Mouse (Mus musculus): ENCODE measurements at regions not wholly inside any gene's neighbourhood (a gene's known extent, or its start where the extent isn't known, plus 50 kb on each side); places are given as distances from the start of the nearest gene placed in this dataset.

GRCm38 (mm10) chr10:66849681-66850080, 246.2 kb upstream of the Jmjd1c start:
- 54% methylated on average over 6 of the region's 6 CpGs for WGBS
- no peaks in the 10 kb centered on the region for H3K4me1 ChIP-seq (ENCODE audit: control insufficient read depth, insufficient read depth, low read length)
- no peak for ATAC-seq (ENCODE audit: insufficient number of reproducible peaks, insufficient read depth, low FRiP score, low read depth)

GRCm38 (mm10) chr10:66850972-66851478, 244.9 kb upstream of the Jmjd1c start:
- Histone ChIP-seq H3K9ac (replicated peaks; ENCODE audit: low read depth, low read length) (no peak overlapping the region), H3K36me3 (ENCODE audit: control insufficient read depth, insufficient read depth, low read length) (no peaks in the 10 kb centered on the region), H3K9me3 (ENCODE audit: control insufficient read depth, low read depth, low read length) (no peaks in the 10 kb centered on the region), H3K27ac (ENCODE audit: low read length) (no peak overlapping the region), H3K4me1 (ENCODE audit: control insufficient read depth, insufficient read depth, low read length) (no peaks in the 10 kb centered on the region), H3K4me2 (replicated peaks; ENCODE audit: low read depth, low read length) (no peak overlapping the region), H3K27me3 (ENCODE audit: control insufficient read depth, insufficient read depth, low read length) (no peaks in the 10 kb centered on the region), H3K4me3 (ENCODE audit: low read depth, low read length) (no peak overlapping the region)
- ATAC-seq (ENCODE audit: insufficient number of reproducible peaks, insufficient read depth, low FRiP score, low read depth) = no peak
- WGBS = 70% methylated on average over 4 of the region's 4 CpGs

More at GRCm38 (mm10) chr10:66849681-66850080, 246.2 kb upstream of the Jmjd1c start:
- Histone ChIP-seq H3K4me2 (replicated peaks; ENCODE audit: low read depth, low read length) (no peak overlapping the region), H3K9ac (replicated peaks; ENCODE audit: low read depth, low read length) (no peak overlapping the region), H3K27me3 (ENCODE audit: control insufficient read depth, insufficient read depth, low read length) (no peaks in the 10 kb centered on the region), H3K9me3 (ENCODE audit: control insufficient read depth, low read depth, low read length) (no peaks in the 10 kb centered on the region), H3K27ac (ENCODE audit: low read length) (no peak overlapping the region), H3K36me3 (ENCODE audit: control insufficient read depth, insufficient read depth, low read length) (no peaks in the 10 kb centered on the region), H3K4me3 (ENCODE audit: low read depth, low read length) (no peak overlapping the region)

- no peak for ATAC-seq (ENCODE audit: insufficient number of reproducible peaks, insufficient read depth, low FRiP score, low read depth)
- 52% methylated on average over 5 of the region's 5 CpGs for WGBS
- Histone ChIP-seq H3K36me3 (ENCODE audit: control insufficient read depth, insufficient read depth, low read length) (no peaks in the 10 kb centered on the region), H3K9ac (replicated peaks; ENCODE audit: low read depth, low read length) (no peak overlapping the region), H3K4me3 (ENCODE audit: low read depth, low read length) (no peak overlapping the region), H3K27ac (ENCODE audit: low read length) (no peak overlapping the region), H3K4me2 (replicated peaks; ENCODE audit: low read depth, low read length) (no peak overlapping the region), H3K4me1 (ENCODE audit: control insufficient read depth, insufficient read depth, low read length) (no peaks in the 10 kb centered on the region), H3K9me3 (ENCODE audit: control insufficient read depth, low read depth, low read length) (no peaks in the 10 kb centered on the region), H3K27me3 (ENCODE audit: control insufficient read depth, insufficient read depth, low read length) (no peaks in the 10 kb centered on the region)
These were observed 244.1 kb upstream of the Jmjd1c start for GRCm38 (mm10) chr10:66851841-66852240.

GRCm38 (mm10) chr10:66852708-66853107, 243.2 kb upstream of the Jmjd1c start:
- Histone ChIP-seq H3K4me3 (ENCODE audit: low read depth, low read length) (no peak overlapping the region), H3K27ac (ENCODE audit: low read length) (no peak overlapping the region), H3K27me3 (ENCODE audit: control insufficient read depth, insufficient read depth, low read length) (no peaks in the 10 kb centered on the region), H3K9ac (replicated peaks; ENCODE audit: low read depth, low read length) (no peak overlapping the region), H3K36me3 (ENCODE audit: control insufficient read depth, insufficient read depth, low read length) (no peaks in the 10 kb centered on the region), H3K4me2 (replicated peaks; ENCODE audit: low read depth, low read length) (no peak overlapping the region), H3K4me1 (ENCODE audit: control insufficient read depth, insufficient read depth, low read length) (no peaks in the 10 kb centered on the region), H3K9me3 (ENCODE audit: control insufficient read depth, low read depth, low read length) (no peaks in the 10 kb centered on the region)
- no peak for ATAC-seq (ENCODE audit: insufficient number of reproducible peaks, insufficient read depth, low FRiP score, low read depth)
- 55% methylated on average over 5 of the region's 5 CpGs for WGBS

- H3K9ac ChIP-seq (replicated peaks; ENCODE audit: low read depth, low read length) = no peak overlapping the region
- H3K27ac ChIP-seq (ENCODE audit: low read length) = no peak overlapping the region
- no peak for ATAC-seq (ENCODE audit: insufficient number of reproducible peaks, insufficient read depth, low FRiP score, low read depth)
- no peak overlapping the region for H3K4me3 ChIP-seq (ENCODE audit: low read depth, low read length)
- no peaks in the 10 kb centered on the region for H3K9me3 ChIP-seq (ENCODE audit: control insufficient read depth, low read depth, low read length)
- H3K27me3 ChIP-seq (ENCODE audit: control insufficient read depth, insufficient read depth, low read length) = no peaks in the 10 kb centered on the region
- no peaks in the 10 kb centered on the region for H3K36me3 ChIP-seq (ENCODE audit: control insufficient read depth, insufficient read depth, low read length)
- H3K4me1 ChIP-seq (ENCODE audit: control insufficient read depth, insufficient read depth, low read length) = no peaks in the 10 kb centered on the region
- 8% methylated on average over 13 of the region's 13 CpGs for WGBS
- peak overlapping the region; percentile 17; the same call in 1 of the 2 replicates for H3K4me2 ChIP-seq (replicated peaks; ENCODE audit: low read depth, low read length)
These were observed 242.7 kb upstream of the Jmjd1c start for GRCm38 (mm10) chr10:66853258-66853657.

- 86% methylated on average over 9 of the region's 9 CpGs for WGBS
- no peak for ATAC-seq (ENCODE audit: insufficient number of reproducible peaks, insufficient read depth, low FRiP score, low read depth)
- Histone ChIP-seq H3K36me3 (ENCODE audit: control insufficient read depth, insufficient read depth, low read length) (no peaks in the 10 kb centered on the region), H3K4me3 (ENCODE audit: low read depth, low read length) (no peak overlapping the region), H3K4me1 (ENCODE audit: control insufficient read depth, insufficient read depth, low read length) (no peaks in the 10 kb centered on the region), H3K4me2 (replicated peaks; ENCODE audit: low read depth, low read length) (no peak overlapping the region), H3K9me3 (ENCODE audit: control insufficient read depth, low read depth, low read length) (no peaks in the 10 kb centered on the region), H3K27me3 (ENCODE audit: control insufficient read depth, insufficient read depth, low read length) (no peaks in the 10 kb centered on the region), H3K27ac (ENCODE audit: low read length) (no peak overlapping the region), H3K9ac (replicated peaks; ENCODE audit: low read depth, low read length) (no peak overlapping the region)
These were observed 241.0 kb upstream of the Jmjd1c start for GRCm38 (mm10) chr10:66854895-66855294.

GRCm38 (mm10) chr10:66857330-66857729, 238.6 kb upstream of the Jmjd1c start:
- H3K4me2 ChIP-seq (replicated peaks; ENCODE audit: low read depth, low read length) = no peak overlapping the region
- no peaks in the 10 kb centered on the region for H3K36me3 ChIP-seq (ENCODE audit: control insufficient read depth, insufficient read depth, low read length)
- no peak overlapping the region for H3K27ac ChIP-seq (ENCODE audit: low read length)
- H3K4me3 ChIP-seq (ENCODE audit: low read depth, low read length) = no peak overlapping the region
- ATAC-seq (ENCODE audit: insufficient number of reproducible peaks, insufficient read depth, low FRiP score, low read depth) = no peak
- no peaks in the 10 kb centered on the region for H3K4me1 ChIP-seq (ENCODE audit: control insufficient read depth, insufficient read depth, low read length)
- H3K9ac ChIP-seq (replicated peaks; ENCODE audit: low read depth, low read length) = no peak overlapping the region
- no peaks in the 10 kb centered on the region for H3K27me3 ChIP-seq (ENCODE audit: control insufficient read depth, insufficient read depth, low read length)
- WGBS = 85% methylated on average over 7 of the region's 7 CpGs
- no peaks in the 10 kb centered on the region for H3K9me3 ChIP-seq (ENCODE audit: control insufficient read depth, low read depth, low read length)

- Histone ChIP-seq H3K27ac (ENCODE audit: low read length) (no peak overlapping the region), H3K9ac (replicated peaks; ENCODE audit: low read depth, low read length) (no peak overlapping the region), H3K4me1 (ENCODE audit: control insufficient read depth, insufficient read depth, low read length) (no peaks in the 10 kb centered on the region), H3K36me3 (ENCODE audit: control insufficient read depth, insufficient read depth, low read length) (no peaks in the 10 kb centered on the region), H3K9me3 (ENCODE audit: control insufficient read depth, low read depth, low read length) (no peaks in the 10 kb centered on the region), H3K27me3 (ENCODE audit: control insufficient read depth, insufficient read depth, low read length) (no peaks in the 10 kb centered on the region), H3K4me3 (ENCODE audit: low read depth, low read length) (no peak overlapping the region), H3K4me2 (replicated peaks; ENCODE audit: low read depth, low read length) (no peak overlapping the region)
- 61% methylated on average over 1 of the region's 1 CpGs for WGBS
- no peak for ATAC-seq (ENCODE audit: insufficient number of reproducible peaks, insufficient read depth, low FRiP score, low read depth)
These were observed 234.5 kb upstream of the Jmjd1c start for GRCm38 (mm10) chr10:66861421-66861820.

- no peak for ATAC-seq (ENCODE audit: insufficient number of reproducible peaks, insufficient read depth, low FRiP score, low read depth)
- H3K27ac ChIP-seq (ENCODE audit: low read length) = no peak overlapping the region
- 61% methylated on average over 14 of the region's 14 CpGs for WGBS
These were observed 231.6 kb upstream of the Jmjd1c start for GRCm38 (mm10) chr10:66864161-66864862.

More at GRCm38 (mm10) chr10:66864161-66864862, 231.6 kb upstream of the Jmjd1c start:
- H3K4me3 ChIP-seq (ENCODE audit: low read depth, low read length) = no peak overlapping the region
- no peaks in the 10 kb centered on the region for H3K36me3 ChIP-seq (ENCODE audit: control insufficient read depth, insufficient read depth, low read length)
- H3K9me3 ChIP-seq (ENCODE audit: control insufficient read depth, low read depth, low read length) = no peaks in the 10 kb centered on the region
- H3K27me3 ChIP-seq (ENCODE audit: control insufficient read depth, insufficient read depth, low read length) = no peaks in the 10 kb centered on the region
- no peaks in the 10 kb centered on the region for H3K4me1 ChIP-seq (ENCODE audit: control insufficient read depth, insufficient read depth, low read length)
- no peak overlapping the region for H3K9ac ChIP-seq (replicated peaks; ENCODE audit: low read depth, low read length)
- no peak overlapping the region for H3K4me2 ChIP-seq (replicated peaks; ENCODE audit: low read depth, low read length)

Data from stomach, embryonic 14.5 days (tissue).